Mouse (Mus musculus): ENCODE measurements at regions not wholly inside any gene's neighbourhood (a gene's known extent, or its start where the extent isn't known, plus 50 kb on each side); places are given as distances from the start of the nearest gene placed in this dataset.

GRCm38 (mm10) chr15:61660581-61660980 lies 737.8 kb upstream of the A1bg start:
- TF ChIP-seq POLR2A (IDR thresholded peaks at IDR 0.05; ENCODE audit: borderline replicate concordance, control insufficient read depth, low read depth, low read length), result no peak
- TF ChIP-seq CTCF (IDR thresholded peaks at IDR 0.05; ENCODE audit: control insufficient read depth, insufficient read depth, low read length), result no peak
